Mouse (Mus musculus): ENCODE data around the gene Rnps1.

Gene Rnps1

DNA sequence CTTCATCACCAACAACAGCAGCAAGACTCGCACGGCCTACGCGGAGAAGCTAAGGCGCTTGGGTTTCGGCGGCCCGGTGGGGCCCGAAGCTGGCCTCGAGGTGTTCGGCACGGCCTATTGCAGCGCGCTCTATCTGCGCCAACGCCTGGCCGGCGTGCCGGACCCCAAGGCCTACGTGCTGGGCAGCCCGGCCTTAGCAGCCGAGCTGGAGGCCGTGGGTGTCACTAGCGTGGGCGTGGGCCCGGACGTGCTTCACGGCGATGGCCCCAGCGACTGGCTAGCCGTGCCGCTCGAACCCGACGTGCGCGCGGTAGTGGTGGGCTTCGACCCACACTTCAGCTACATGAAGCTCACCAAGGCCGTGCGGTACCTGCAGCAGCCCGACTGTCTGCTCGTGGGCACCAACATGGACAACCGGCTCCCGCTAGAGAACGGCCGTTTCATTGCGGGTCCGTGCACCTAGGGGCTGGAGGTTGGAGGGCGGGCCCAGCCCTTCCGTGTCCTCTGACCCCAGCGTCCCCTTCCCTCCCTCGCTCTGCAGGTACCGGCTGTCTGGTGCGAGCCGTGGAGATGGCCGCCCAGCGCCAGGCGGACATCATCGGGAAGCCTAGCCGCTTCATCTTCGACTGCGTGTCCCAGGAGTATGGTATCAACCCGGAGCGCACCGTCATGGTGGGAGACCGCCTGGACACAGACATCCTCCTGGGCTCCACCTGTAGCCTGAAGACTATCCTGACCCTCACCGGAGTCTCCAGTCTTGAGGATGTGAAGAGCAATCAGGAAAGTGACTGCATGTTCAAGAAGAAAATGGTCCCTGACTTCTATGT is 56.5 kb downstream of the Rnps1 start:
- no peak for DNase-seq

DNA sequence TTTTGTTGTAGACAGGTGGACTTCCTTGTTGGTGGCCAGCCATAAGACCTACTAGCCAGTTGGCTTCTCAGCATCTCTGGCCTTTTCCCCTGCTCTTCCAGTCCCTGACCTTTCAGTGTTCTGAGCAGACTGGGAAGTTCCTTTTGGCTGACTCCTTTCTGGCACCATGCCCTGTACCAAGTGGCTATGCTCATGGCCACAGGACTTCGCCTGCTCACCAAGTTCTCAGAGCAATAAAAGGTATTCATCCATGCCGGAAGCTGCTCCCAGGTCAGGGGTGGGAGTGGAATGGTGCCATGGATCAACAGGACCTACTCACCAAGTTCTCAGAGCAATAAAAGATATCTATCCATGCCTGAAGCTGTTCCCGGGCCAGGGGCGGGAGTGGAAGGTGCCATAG is 58.1 kb downstream of the Rnps1 start:
- peak; percentile 89 to 94 for DNase-seq

DNA sequence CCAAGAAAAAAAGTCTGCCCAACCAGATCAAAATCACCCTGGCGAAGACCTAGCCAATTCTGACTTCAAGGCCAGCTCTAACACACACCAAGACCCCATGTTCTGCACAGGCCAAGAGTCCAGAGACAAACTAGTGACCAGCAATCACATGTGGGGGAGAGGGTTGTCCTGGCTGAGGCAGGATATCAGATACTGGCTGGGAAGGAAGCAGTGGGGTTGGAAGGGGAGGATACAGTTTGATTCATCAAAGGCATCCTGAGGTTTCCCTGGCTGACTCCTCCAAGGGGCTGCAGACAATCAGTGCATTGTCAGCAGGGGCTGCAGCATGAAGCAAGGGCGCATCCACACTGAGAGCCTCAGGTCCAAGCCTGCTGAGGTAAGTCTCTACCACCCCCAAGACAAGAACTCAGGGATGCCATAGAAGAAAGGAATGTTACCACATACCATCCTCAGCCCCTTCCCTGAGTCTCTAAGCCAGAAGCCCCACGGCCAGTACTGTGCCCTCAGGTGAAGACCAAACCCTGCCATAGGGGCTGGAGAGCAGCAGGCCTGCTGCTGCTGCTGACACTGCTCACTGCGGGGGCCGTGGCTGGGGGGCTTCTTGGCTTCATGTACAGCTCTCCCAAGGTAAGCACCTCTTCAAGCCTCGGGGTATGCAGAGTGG is 59.4 kb downstream of the Rnps1 start, which contains the start of gene Bricd5:
Gene Bricd5 (plus strand): TSS at position 273 of the 664 bp plus-strand sequence.
- no peak for DNase-seq

DNA sequence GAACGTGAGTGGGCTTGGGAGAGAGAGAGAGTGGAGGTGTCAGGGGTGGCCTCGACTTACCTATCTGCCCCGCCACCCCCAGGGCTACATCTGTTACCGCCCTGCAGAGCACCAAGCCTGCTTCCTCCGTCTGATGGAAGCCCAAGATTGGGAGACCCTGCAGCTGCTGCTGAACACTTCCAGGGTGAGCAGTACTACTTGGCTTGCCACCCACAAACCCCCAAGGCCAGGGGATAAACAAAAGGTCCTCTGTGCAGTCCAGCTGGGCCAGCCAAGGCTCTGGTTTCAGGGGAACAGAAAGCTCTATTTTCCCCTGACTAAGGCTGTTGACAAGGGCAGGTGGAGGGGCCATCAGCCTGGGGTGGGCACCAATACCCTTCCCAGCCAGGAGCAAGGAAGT is 60.2 kb downstream of the Rnps1 start:
- no peak for DNase-seq
